Mouse (Mus musculus) liver, adult 2 months (tissue): ENCODE data around the gene Garnl3. TPM values are rescaled to one million over a fixed set of nuclear protein-coding genes. Genes with fewer than 3 reads are reported as not detected.

Source experiments
- DNase-seq: peaks from one replicate; pipeline ENCODE4 v3.0.0-alpha.2; 2011; ENCODE audit warnings: low read depth, low spot score; ENCODE audit errors: extremely low read depth
- H3K27ac ChIP-seq: fragments of 200-500 bp; replicated peaks from 2 replicates; pipeline ENCODE4 v1.5.1; 2012; ENCODE audit warnings: low read depth, mild to moderate bottlenecking, control low read depth, inconsistent platforms, low read length; ENCODE audit not compliant: insufficient read depth
- H3K27me3 ChIP-seq: fragments of 200-500 bp; 2 replicates; pipeline ENCODE4 v1.6.1; 2012; ENCODE audit warnings: mild to moderate bottlenecking, moderate library complexity, low read length, inconsistent platforms; ENCODE audit not compliant: control insufficient read depth, insufficient read depth
- H3K36me3 ChIP-seq: fragments of 200-500 bp; 2 replicates; pipeline ENCODE4 v1.6.1; 2012; ENCODE audit warnings: low read length, inconsistent platforms; ENCODE audit not compliant: control insufficient read depth, insufficient read depth
- H3K4me1 ChIP-seq: fragments of 200-500 bp; 2 replicates; pipeline ENCODE4 v1.6.1; 2011; ENCODE audit warnings: low read length; ENCODE audit not compliant: control insufficient read depth, insufficient read depth
- H3K4me3 ChIP-seq: fragments of 200-500 bp; 2 replicates; pipeline ENCODE4 v1.5.1; 2011; ENCODE audit warnings: low read depth, mild to moderate bottlenecking, control low read depth, low read length, moderate library complexity; ENCODE audit not compliant: insufficient read depth
- H3K79me2 ChIP-seq: fragments of 200-500 bp; 2 replicates; pipeline ENCODE4 v1.6.1; 2012; ENCODE audit warnings: inconsistent platforms, mild to moderate bottlenecking, low read length, moderate library complexity; ENCODE audit not compliant: control insufficient read depth, insufficient read depth
- H3K9ac ChIP-seq: fragments of 200-500 bp; 2 replicates; pipeline ENCODE4 v1.6.1; 2012; ENCODE audit warnings: low read depth, mild to moderate bottlenecking, control low read depth, inconsistent platforms, low read length
- CTCF ChIP-seq: fragments of 200-500 bp; IDR thresholded peaks from 2 replicates; pipeline ENCODE4 v1.5.1; 2011; ENCODE audit warnings: low read depth, low read length, control low read depth
- POLR2A ChIP-seq: fragments of 200-500 bp; IDR thresholded peaks from 2 replicates; pipeline ENCODE4 v1.6.1; 2011; ENCODE audit warnings: low read length, control low read depth; ENCODE audit not compliant: insufficient read depth; ENCODE audit errors: extremely low read depth
- WGBS: fragments of 180-500 bp; shearing (Covaris S2); methylation state at CpG from one replicate; pipeline ENCODE4 v1.1.7; 2018; 5-methylcytosine and 5-hydroxymethylcytosine counted together
- polyA plus RNA-seq: library from polyadenylated mRNA; depleted of rRNA; stranded (reverse); fragments of >200 nt; gene quantifications from 2 replicates; pipeline ENCODE4 v1.2.3, GENCODE M21; 2012
- total RNA-seq: library from RNA; depleted of rRNA; stranded (reverse); fragments of >200 nt; gene quantifications from 2 replicates; pipeline ENCODE4 v1.2.3, GENCODE M21; 2014

The Garnl3 gene
- total and polyA plus RNA-seq, 2 experiments = 0.11 to 0.28 TPM

- DNase-seq = no peak
- Histone ChIP-seq H3K9ac (no peak overlapping the region), H3K4me3 (no peak overlapping the region), H3K27me3 (no peaks in the 10 kb centered on the region), H3K79me2 (no peaks in the 10 kb centered on the region), H3K27ac (no peak overlapping the region), H3K36me3 (no peaks in the 10 kb centered on the region), H3K4me1 (no peaks in the 10 kb centered on the region)
- 77% methylated on average over 3 of the region's 3 CpGs for WGBS
- TF ChIP-seq CTCF (no peak), POLR2A (no peak)
Measured at GRCm38 (mm10) chr2:33167060-33167459, 35.6 kb upstream of the Garnl3 start.

DNA sequence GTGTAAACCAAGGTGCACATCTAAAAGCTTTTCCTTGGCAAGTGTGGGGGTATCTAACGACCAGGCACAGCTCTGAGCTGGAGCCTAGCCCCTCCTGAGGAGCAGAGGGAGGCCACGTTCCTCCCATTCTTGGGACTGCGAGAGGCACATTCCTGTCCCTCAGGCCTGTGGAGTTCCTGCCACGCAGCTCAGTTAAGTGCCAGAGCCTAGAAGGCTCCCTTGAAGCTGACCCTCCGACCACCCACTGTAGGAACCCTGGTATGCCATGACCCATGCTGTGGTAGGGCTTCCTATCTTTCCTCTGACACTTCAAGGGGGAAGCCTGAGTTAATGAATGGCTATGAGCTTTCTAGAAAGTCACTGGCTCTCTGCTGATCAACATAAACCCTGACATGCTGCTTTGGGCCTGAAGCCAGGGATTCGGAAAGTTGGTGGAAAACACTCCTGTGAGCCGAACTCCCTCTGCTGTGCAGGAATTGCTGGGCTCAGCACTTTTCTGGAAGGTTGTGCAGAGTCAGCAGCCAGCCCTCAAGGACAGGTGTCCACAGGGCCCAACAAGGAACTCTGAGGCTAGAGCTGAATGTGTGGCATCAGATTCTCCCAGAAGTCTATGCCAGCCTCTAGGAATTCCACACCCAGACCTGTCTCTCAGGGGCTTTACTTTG lies 34.4 kb upstream of the Garnl3 start:
- H3K36me3 ChIP-seq = no peaks in the 10 kb centered on the region
- H3K4me1 ChIP-seq = no peaks in the 10 kb centered on the region
- peak overlapping the region; percentile 42; the same call in 1 of the 2 replicates for H3K27ac ChIP-seq
- H3K4me3 ChIP-seq = no peak overlapping the region
- H3K27me3 ChIP-seq = no peaks in the 10 kb centered on the region
- no peak overlapping the region for H3K9ac ChIP-seq
- no peak for DNase-seq
- WGBS = 66% methylated on average over 7 of the region's 7 CpGs
- no peaks in the 10 kb centered on the region for H3K79me2 ChIP-seq
- TF ChIP-seq CTCF (no peak), POLR2A (no peak)

- Histone ChIP-seq H3K27ac (peak overlapping the region; percentile 42; the same call in 1 of the 2 replicates), H3K4me1 (no peaks in the 10 kb centered on the region), H3K79me2 (no peaks in the 10 kb centered on the region), H3K9ac (no peak overlapping the region), H3K36me3 (no peaks in the 10 kb centered on the region), H3K27me3 (no peaks in the 10 kb centered on the region), H3K4me3 (no peak overlapping the region)
- TF ChIP-seq CTCF = no peak
- TF ChIP-seq POLR2A = no peak
- WGBS = 84% methylated on average over 4 of the region's 4 CpGs
- no peak for DNase-seq
Measured at GRCm38 (mm10) chr2:33165229-33165628, 33.8 kb upstream of the Garnl3 start.

DNA sequence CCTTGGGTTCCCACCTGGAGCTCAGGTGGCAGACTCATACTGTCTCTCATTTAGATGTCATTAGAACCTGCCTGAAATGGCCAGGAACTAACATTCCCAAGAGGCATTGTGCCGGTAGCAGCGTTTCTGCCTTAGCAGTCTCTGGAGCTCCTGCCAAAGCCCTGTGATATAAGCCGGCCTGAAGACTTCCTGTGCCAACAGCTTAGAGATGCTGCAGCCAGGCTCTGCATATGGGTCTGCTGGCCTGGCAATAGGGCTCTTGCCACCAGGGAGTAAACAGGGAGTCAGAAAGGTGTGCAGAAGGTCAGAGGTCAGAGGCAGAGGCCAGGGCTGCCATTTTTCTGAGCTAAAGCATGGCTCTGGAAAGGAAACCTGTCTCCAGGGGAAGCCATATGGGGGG lies 33.2 kb upstream of the Garnl3 start:
- H3K4me1 ChIP-seq = no peaks in the 10 kb centered on the region
- no peak overlapping the region for H3K9ac ChIP-seq
- TF ChIP-seq POLR2A = no peak
- TF ChIP-seq CTCF = no peak
- H3K4me3 ChIP-seq = no peak overlapping the region
- 69% methylated on average over 3 of the region's 3 CpGs for WGBS
- H3K27me3 ChIP-seq = no peaks in the 10 kb centered on the region
- DNase-seq = no peak
- H3K79me2 ChIP-seq = no peaks in the 10 kb centered on the region
- no peaks in the 10 kb centered on the region for H3K36me3 ChIP-seq
- no peak overlapping the region for H3K27ac ChIP-seq

GRCm38 (mm10) chr2:33162126-33162525 lies 30.7 kb upstream of the Garnl3 start:
- WGBS = 79% methylated on average over 2 of the region's 2 CpGs
- TF ChIP-seq CTCF (no peak), POLR2A (no peak)
- H3K79me2 ChIP-seq = no peaks in the 10 kb centered on the region

GRCm38 (mm10) chr2:33160326-33160973 lies 29.0 kb upstream of the Garnl3 start:
- DNase-seq = peak; percentile 34
- Histone ChIP-seq H3K27me3 (no peaks in the 10 kb centered on the region), H3K9ac (no peak overlapping the region), H3K4me3 (no peak overlapping the region), H3K4me1 (no peaks in the 10 kb centered on the region), H3K27ac (peak overlapping the region; percentile 17; the same call in 1 of the 2 replicates), H3K36me3 (no peaks in the 10 kb centered on the region), H3K79me2 (no peaks in the 10 kb centered on the region)
- 85% methylated on average over 12 of the region's 12 CpGs for WGBS
- TF ChIP-seq POLR2A (no peak), CTCF (no peak)

More at GRCm38 (mm10) chr2:33162126-33162525, 30.7 kb upstream of the Garnl3 start:
- Histone ChIP-seq H3K36me3 (no peaks in the 10 kb centered on the region), H3K4me3 (no peak overlapping the region), H3K4me1 (no peaks in the 10 kb centered on the region), H3K27ac (no peak overlapping the region), H3K27me3 (no peaks in the 10 kb centered on the region), H3K9ac (no peak overlapping the region)
- DNase-seq = no peak
